8 mouse cellular contexts compared by ENCODE assay signal in genomic region chr4:119140126-119140525, GRCm38 (mm10). TPM values are rescaled to one million over a fixed set of nuclear protein-coding genes. Genes with fewer than 3 reads are reported as not detected.
DNase-seq lines count a peak whose midpoint lies in the region; ATAC-seq and TF ChIP-seq lines count a peak whose summit lies in the region.

No protein-coding gene starts in this region.

- 43% methylated on average over 3 of the region's 3 CpGs for WGBS in liver, embryonic 11.5 days
- 44% methylated on average over 3 of the region's 3 CpGs for WGBS in liver, embryonic 14.5 days (ENCODE audit: insufficient replicate concordance)

- peaks cover 14% of the 10 kb centered on the region for H3K4me1 ChIP-seq in liver, embryonic 11.5 days (replicated peaks; ENCODE audit: control insufficient read depth, insufficient read depth, low read length)
- H3K4me1 ChIP-seq in liver, embryonic 14.5 days (replicated peaks; ENCODE audit: control insufficient read depth in 2 of 2, insufficient read depth in 2 of 2, low read length in 1 of 2) = peaks cover 2 to 5% of the 10 kb centered on the region in 2 experiments; a peak in 2 of 4 replicates

- H3K9me3 ChIP-seq in liver, embryonic 11.5 days (ENCODE audit: control insufficient read depth, low read length) = no peaks in the 10 kb centered on the region
- no peaks in the 10 kb centered on the region for H3K9me3 ChIP-seq in liver, embryonic 14.5 days (ENCODE audit: control insufficient read depth, low read length)

- H3K36me3 ChIP-seq in liver, embryonic 11.5 days (ENCODE audit: control insufficient read depth, insufficient read depth, low read length) = peaks cover 15% of the 10 kb centered on the region
- peaks cover 32% of the 10 kb centered on the region for H3K36me3 ChIP-seq in liver, embryonic 14.5 days (replicated peaks; ENCODE audit: control insufficient read depth, insufficient read depth, low read depth)

- peak; percentile 22; the same call in 1 of the 2 replicates for TF ChIP-seq EP300 in liver, embryonic 14.5 days (IDR thresholded peaks at IDR 0.05; ENCODE audit: low read depth)

- DNase-seq in adrenal gland, adult 2 months = peak; percentile 45
- DNase-seq in adrenal gland, postnatal 25 days = no peak
- DNase-seq in liver = peak; percentile 72
- no peak for DNase-seq in liver, embryonic 11.5 days (ENCODE audit: low spot score)
- peak in 2 of 3 experiments; percentile 53 to 56 for DNase-seq in liver, embryonic 14.5 days (ENCODE audit: low read depth in 3 of 3, low spot score in 3 of 3)
- DNase-seq in thymus, postnatal 0 days (ENCODE audit: low spot score) = peak; percentile 51
- DNase-seq in ovary, adult 18-20 months (ENCODE audit: low spot score) = no peak

- no peak overlapping the region for H3K9ac ChIP-seq in liver, embryonic 11.5 days (ENCODE audit: low read depth, low read length)
- H3K9ac ChIP-seq in liver, embryonic 14.5 days (replicated peaks) = no peak overlapping the region

- H3K4me3 ChIP-seq in liver, embryonic 11.5 days (ENCODE audit: low read depth, low read length) = no peak overlapping the region
- H3K4me3 ChIP-seq in liver, embryonic 14.5 days (ENCODE audit: insufficient read depth in 1 of 2, low read depth in 2 of 2, low read length in 2 of 2) = no peak overlapping the region

- H3K27me3 ChIP-seq in liver, embryonic 11.5 days (replicated peaks; ENCODE audit: control insufficient read depth, insufficient read depth, low read length) = no peaks in the 10 kb centered on the region
- no peaks in the 10 kb centered on the region; the same call in 1 of the 2 replicates for H3K27me3 ChIP-seq in liver, embryonic 14.5 days (ENCODE audit: control insufficient read depth, insufficient read depth, low read length)

- no peak overlapping the region for H3K27ac ChIP-seq in liver, embryonic 11.5 days (ENCODE audit: low read depth, low read length)
- H3K27ac ChIP-seq in liver, embryonic 14.5 days = no peak overlapping the region

- peak; percentile 99 for TF ChIP-seq CTCF in liver, embryonic 14.5 days (IDR thresholded peaks at IDR 0.05; ENCODE audit: low read depth)

- ATAC-seq in liver, embryonic 11.5 days (replicated peaks; ENCODE audit: low FRiP score) = no peak
- ATAC-seq in common myeloid progenitor, adult 5-6 weeks (replicated peaks; ENCODE audit: low read depth, poor library complexity, severe bottlenecking) = peak; percentile 67
- ATAC-seq in liver, embryonic 14.5 days (ENCODE audit: insufficient read depth) = no peak

- no peak overlapping the region for H3K4me2 ChIP-seq in liver, embryonic 11.5 days
- no peak overlapping the region for H3K4me2 ChIP-seq in liver, embryonic 14.5 days (ENCODE audit: low read depth)

RNA-seq across cellular contexts. Expression of gene Slc2a1, which starts 31.6 kb away (rescaled TPM):
- 10 to 100 TPM; 21.9 to 22.0 TPM for total RNA-seq in adrenal gland, adult 2 months (2021)
- polyA plus RNA-seq in adrenal gland, adult 2 months (2012; rRNA removed) = 35.8 and 39.4 TPM in 2 replicates
- total RNA-seq in adrenal gland, postnatal 25 days (2021) = 19.7 and 21.6 TPM in 2 replicates
- 150 and 153 TPM in 2 replicates for polyA plus RNA-seq in liver, embryonic 11.5 days (2014; fragmentation: Nextera tagmentation; extraction: Ambion mirVana)
- 6.1 and 7.9 TPM in 2 replicates for total RNA-seq in common myeloid progenitor, adult 5-6 weeks (2017)
- 173 and 192 TPM in 2 replicates for polyA plus RNA-seq in liver, embryonic 14.5 days (2012; rRNA removed)
- polyA plus RNA-seq in liver, embryonic 14.5 days (2014; fragmentation: Nextera tagmentation; extraction: Ambion mirVana) = 259 and 296 TPM in 2 replicates
- 19.9 and 21.4 TPM in 2 replicates for polyA plus RNA-seq in thymus, postnatal 0 days (2015; fragmentation: Nextera tagmentation; extraction: Ambion mirVana)

RNA-seq across cellular contexts. Expression of gene Zfp691, which starts 33.9 kb away (rescaled TPM):
- 10 to 100 TPM; 12.0 to 16.1 TPM for total RNA-seq in adrenal gland, adult 2 months (2021)
- 15.7 and 16.5 TPM in 2 replicates for polyA plus RNA-seq in adrenal gland, adult 2 months (2012; rRNA removed)
- total RNA-seq in adrenal gland, postnatal 25 days (2021) = 15.3 and 16.6 TPM in 2 replicates
- polyA plus RNA-seq in liver, embryonic 11.5 days (2014; fragmentation: Nextera tagmentation; extraction: Ambion mirVana) = 5.4 and 8.1 TPM in 2 replicates
- 4.1 and 5.2 TPM in 2 replicates for total RNA-seq in common myeloid progenitor, adult 5-6 weeks (2017)
- polyA plus RNA-seq in liver, embryonic 14.5 days (2012; rRNA removed) = 2.6 and 3.3 TPM in 2 replicates
- polyA plus RNA-seq in liver, embryonic 14.5 days (2014; fragmentation: Nextera tagmentation; extraction: Ambion mirVana) = 1.5 and 2.3 TPM in 2 replicates
- 3.6 and 7.2 TPM in 2 replicates for polyA plus RNA-seq in thymus, postnatal 0 days (2015; fragmentation: Nextera tagmentation; extraction: Ambion mirVana)

RNA-seq across cellular contexts. Expression of gene Ermap, which starts 49.7 kb away (rescaled TPM):
- under 1 TPM; 0.07 to 0.32 TPM for total RNA-seq in adrenal gland, adult 2 months (2021)
- 0.10 and 0.25 TPM in 2 replicates for polyA plus RNA-seq in adrenal gland, adult 2 months (2012; rRNA removed)
- total RNA-seq in adrenal gland, postnatal 25 days (2021) = 0.30 TPM in 1 of 2 replicates, not detected in the other
- polyA plus RNA-seq in liver, embryonic 11.5 days (2014; fragmentation: Nextera tagmentation; extraction: Ambion mirVana) = 263 and 274 TPM in 2 replicates
- total RNA-seq in common myeloid progenitor, adult 5-6 weeks (2017) = 74.0 and 90.5 TPM in 2 replicates
- 158 and 191 TPM in 2 replicates for polyA plus RNA-seq in liver, embryonic 14.5 days (2012; rRNA removed)
- 300 and 349 TPM in 2 replicates for polyA plus RNA-seq in liver, embryonic 14.5 days (2014; fragmentation: Nextera tagmentation; extraction: Ambion mirVana)
- polyA plus RNA-seq in thymus, postnatal 0 days (2015; fragmentation: Nextera tagmentation; extraction: Ambion mirVana) = 0.31 and 0.66 TPM in 2 replicates

RNA-seq across cellular contexts. Expression of gene Svbp, which starts 55.0 kb away (rescaled TPM):
- total RNA-seq in adrenal gland, adult 2 months (2021) = 10 to 100 TPM; 16.8 to 19.8 TPM
- 21.5 and 27.7 TPM in 2 replicates for polyA plus RNA-seq in adrenal gland, adult 2 months (2012; rRNA removed)
- total RNA-seq in adrenal gland, postnatal 25 days (2021) = 17.7 and 20.2 TPM in 2 replicates
- 169 and 174 TPM in 2 replicates for polyA plus RNA-seq in liver, embryonic 11.5 days (2014; fragmentation: Nextera tagmentation; extraction: Ambion mirVana)
- total RNA-seq in common myeloid progenitor, adult 5-6 weeks (2017) = 26.0 and 219 TPM in 2 replicates
- polyA plus RNA-seq in liver, embryonic 14.5 days (2012; rRNA removed) = 38.5 and 51.2 TPM in 2 replicates
- 116 and 123 TPM in 2 replicates for polyA plus RNA-seq in liver, embryonic 14.5 days (2014; fragmentation: Nextera tagmentation; extraction: Ambion mirVana)
- 136 TPM in 2 replicates for polyA plus RNA-seq in thymus, postnatal 0 days (2015; fragmentation: Nextera tagmentation; extraction: Ambion mirVana)

Comparison
In these comparisons a context has a peak if more than half of its experiments do, and no peak if none do; other contexts are left out.
1. DNase-seq: peak in adrenal gland, adult 2 months (single experiment), liver (single experiment), liver, embryonic 14.5 days (2 of 3) and thymus, postnatal 0 days (single experiment); none in adrenal gland, postnatal 25 days (single experiment), liver, embryonic 11.5 days (single experiment) and ovary, adult 18-20 months (single experiment).
2. RNA of gene Ermap, which starts 49.7 kb away (polyA plus RNA-seq): 158 to 349 TPM in liver, embryonic 14.5 days and 263 to 274 TPM in liver, embryonic 11.5 days; 0.31 to 0.66 TPM in thymus, postnatal 0 days and 0.10 to 0.25 TPM in adrenal gland, adult 2 months; every median in the first group is over 10 times any median in the second.